Mouse (Mus musculus): Measurements from ENCODE around the gene Slx4ip. TPM values are rescaled to one million over a fixed set of nuclear protein-coding genes. Genes with fewer than 3 reads are reported as not detected.
A peak's percentile ranks its signal among the peaks of the same experiment; 100 is the strongest.

Gene Slx4ip
- polyA plus RNA-seq, 1 experiment from 2014 or later, result 13.8 TPM

DNA sequence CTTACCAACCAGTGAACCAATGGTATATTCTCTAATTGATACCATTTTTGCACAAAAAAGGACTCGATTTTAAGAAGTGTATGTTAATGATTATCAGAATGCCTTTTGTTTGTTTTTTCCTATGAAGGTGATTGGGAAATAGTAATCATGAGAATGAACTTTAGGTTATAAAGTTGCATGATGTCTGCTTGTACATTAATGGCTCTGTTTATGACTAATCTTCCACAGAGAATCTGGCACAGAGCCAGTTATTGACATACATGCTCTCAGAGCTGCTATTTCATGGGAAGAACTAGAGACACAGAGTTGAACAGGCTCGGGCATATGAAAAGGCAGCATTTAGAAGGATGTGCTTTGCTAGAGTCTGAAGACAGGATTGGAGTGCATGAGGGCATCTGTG lies 5.1 kb downstream of the Slx4ip start:
- Histone ChIP-seq H3K27ac (replicated peaks; ENCODE audit: low read depth, low read length) (no peak overlapping the region), H3K4me1 (ENCODE audit: control insufficient read depth, insufficient read depth, low read length) (peaks cover 7% of the 10 kb centered on the region), H3K9me3 (ENCODE audit: control insufficient read depth, low read length) (no peaks in the 10 kb centered on the region), H3K36me3 (ENCODE audit: control insufficient read depth, insufficient read depth, low read length) (no peaks in the 10 kb centered on the region), H3K27me3 (ENCODE audit: control insufficient read depth, insufficient read depth, low read length) (no peaks in the 10 kb centered on the region), H3K9ac (replicated peaks; ENCODE audit: low read length) (no peak overlapping the region), H3K4me3 (replicated peaks; ENCODE audit: low read depth, low read length) (no peak overlapping the region), H3K4me2 (ENCODE audit: low read length) (no peak overlapping the region)
- 85% methylated on average over 2 of the region's 2 CpGs for WGBS
- no peak for DNase-seq
- no peak for ATAC-seq (ENCODE audit: low FRiP score, low TSS enrichment)

DNA sequence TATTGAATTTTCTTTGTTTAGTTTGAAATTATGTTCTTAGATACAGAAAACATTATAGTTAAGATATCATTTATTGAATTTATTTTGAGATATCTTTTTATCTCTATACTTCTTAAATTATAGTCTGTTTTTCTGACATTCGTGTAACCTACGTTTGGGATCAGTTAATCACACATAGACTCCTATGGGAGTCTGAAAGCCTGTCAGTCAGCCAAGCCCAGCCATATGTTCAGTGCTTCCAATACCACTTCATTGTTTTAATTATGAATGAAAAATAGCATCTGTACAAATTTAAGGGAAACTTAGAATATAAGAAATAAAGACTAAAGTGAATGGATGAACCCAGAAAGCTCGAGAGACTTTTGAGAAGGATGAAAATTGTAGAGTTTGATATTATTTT lies 17.6 kb downstream of the Slx4ip start:
- Histone ChIP-seq H3K27me3 (ENCODE audit: control insufficient read depth, insufficient read depth, low read length) (no peaks in the 10 kb centered on the region), H3K9me3 (ENCODE audit: control insufficient read depth, low read length) (no peaks in the 10 kb centered on the region), H3K36me3 (ENCODE audit: control insufficient read depth, insufficient read depth, low read length) (peaks cover 5% of the 10 kb centered on the region; the same call in 1 of the 2 replicates), H3K4me1 (ENCODE audit: control insufficient read depth, insufficient read depth, low read length) (no peaks in the 10 kb centered on the region), H3K27ac (replicated peaks; ENCODE audit: low read depth, low read length) (no peak overlapping the region), H3K9ac (replicated peaks; ENCODE audit: low read length) (no peak overlapping the region), H3K4me3 (replicated peaks; ENCODE audit: low read depth, low read length) (no peak overlapping the region), H3K4me2 (ENCODE audit: low read length) (no peak overlapping the region)
- DNase-seq, result no peak
- 68% methylated on average over 3 of the region's 3 CpGs for WGBS
- ATAC-seq (ENCODE audit: low FRiP score, low TSS enrichment), result no peak

- Histone ChIP-seq H3K4me2 (ENCODE audit: low read length) (no peak overlapping the region), H3K36me3 (ENCODE audit: control insufficient read depth, insufficient read depth, low read length) (peaks cover 5% of the 10 kb centered on the region; the same call in 1 of the 2 replicates), H3K9me3 (ENCODE audit: control insufficient read depth, low read length) (no peaks in the 10 kb centered on the region), H3K9ac (replicated peaks; ENCODE audit: low read length) (no peak overlapping the region), H3K4me1 (ENCODE audit: control insufficient read depth, insufficient read depth, low read length) (no peaks in the 10 kb centered on the region), H3K27ac (replicated peaks; ENCODE audit: low read depth, low read length) (no peak overlapping the region), H3K27me3 (ENCODE audit: control insufficient read depth, insufficient read depth, low read length) (no peaks in the 10 kb centered on the region), H3K4me3 (replicated peaks; ENCODE audit: low read depth, low read length) (no peak overlapping the region)
- WGBS, result 62% methylated on average over 2 of the region's 2 CpGs
- DNase-seq, result no peak
- ATAC-seq (ENCODE audit: low FRiP score, low TSS enrichment), result no peak
Observed at GRCm38 (mm10) chr2:136909298-136909697, 18.3 kb downstream of the Slx4ip start.

GRCm38 (mm10) chr2:136911958-136912411 lies 21.0 kb downstream of the Slx4ip start:
- ATAC-seq (ENCODE audit: low FRiP score, low TSS enrichment) (no peak), DNase-seq (no peak)
- Histone ChIP-seq H3K4me1 (ENCODE audit: control insufficient read depth, insufficient read depth, low read length) (no peaks in the 10 kb centered on the region), H3K27ac (replicated peaks; ENCODE audit: low read depth, low read length) (no peak overlapping the region), H3K4me2 (ENCODE audit: low read length) (no peak overlapping the region), H3K27me3 (ENCODE audit: control insufficient read depth, insufficient read depth, low read length) (no peaks in the 10 kb centered on the region), H3K4me3 (replicated peaks; ENCODE audit: low read depth, low read length) (no peak overlapping the region), H3K9me3 (ENCODE audit: control insufficient read depth, low read length) (no peaks in the 10 kb centered on the region), H3K9ac (replicated peaks; ENCODE audit: low read length) (no peak overlapping the region), H3K36me3 (ENCODE audit: control insufficient read depth, insufficient read depth, low read length) (no peaks in the 10 kb centered on the region)
- WGBS, result 9% methylated on average over 4 of the region's 4 CpGs

DNA sequence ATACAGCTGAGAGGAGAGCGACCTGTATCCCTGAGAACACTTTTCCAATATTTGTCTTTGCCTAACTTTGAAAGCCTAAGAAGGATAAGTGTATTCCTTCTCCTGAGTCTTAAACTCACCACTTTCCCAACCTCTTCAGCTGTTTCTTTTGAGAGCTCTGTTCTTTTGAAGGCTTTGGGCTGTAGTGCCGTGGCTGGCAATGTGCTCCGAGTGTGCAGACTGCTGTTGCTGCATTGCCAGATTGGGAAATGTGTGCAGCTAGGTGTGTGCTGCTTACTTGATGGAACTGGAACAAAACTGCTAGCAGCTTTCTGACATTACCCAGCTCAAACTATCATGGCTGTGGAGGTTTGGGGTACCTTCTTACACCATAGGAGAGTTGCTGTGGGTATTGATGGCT lies 22.0 kb downstream of the Slx4ip start:
- no peak overlapping the region for H3K4me2 ChIP-seq (ENCODE audit: low read length)
- H3K9me3 ChIP-seq (ENCODE audit: control insufficient read depth, low read length), result no peaks in the 10 kb centered on the region
- no peaks in the 10 kb centered on the region for H3K27me3 ChIP-seq (ENCODE audit: control insufficient read depth, insufficient read depth, low read length)
- H3K27ac ChIP-seq (replicated peaks; ENCODE audit: low read depth, low read length), result no peak overlapping the region
- H3K9ac ChIP-seq (replicated peaks; ENCODE audit: low read length), result no peak overlapping the region
- WGBS, result 10% methylated on average over 3 of the region's 3 CpGs
- no peak for DNase-seq
- H3K4me3 ChIP-seq (replicated peaks; ENCODE audit: low read depth, low read length), result no peak overlapping the region
- H3K4me1 ChIP-seq (ENCODE audit: control insufficient read depth, insufficient read depth, low read length), result no peaks in the 10 kb centered on the region
- no peak for ATAC-seq (ENCODE audit: low FRiP score, low TSS enrichment)
- H3K36me3 ChIP-seq (ENCODE audit: control insufficient read depth, insufficient read depth, low read length), result no peaks in the 10 kb centered on the region

GRCm38 (mm10) chr2:136914334-136914902 lies 23.4 kb downstream of the Slx4ip start:
- no peak overlapping the region for H3K4me2 ChIP-seq (ENCODE audit: low read length)
- H3K4me3 ChIP-seq (replicated peaks; ENCODE audit: low read depth, low read length), result no peak overlapping the region
- ATAC-seq (ENCODE audit: low FRiP score, low TSS enrichment), result peak; percentile 41; the same call in 1 of the 2 replicates
- WGBS, result 35% methylated on average over 3 of the region's 3 CpGs
- H3K27ac ChIP-seq (replicated peaks; ENCODE audit: low read depth, low read length), result no peak overlapping the region
- H3K9me3 ChIP-seq (ENCODE audit: control insufficient read depth, low read length), result no peaks in the 10 kb centered on the region
- H3K9ac ChIP-seq (replicated peaks; ENCODE audit: low read length), result no peak overlapping the region
- no peaks in the 10 kb centered on the region for H3K4me1 ChIP-seq (ENCODE audit: control insufficient read depth, insufficient read depth, low read length)
- H3K27me3 ChIP-seq (ENCODE audit: control insufficient read depth, insufficient read depth, low read length), result no peaks in the 10 kb centered on the region
- H3K36me3 ChIP-seq (ENCODE audit: control insufficient read depth, insufficient read depth, low read length), result no peaks in the 10 kb centered on the region
- DNase-seq, result peak; percentile 81

DNA sequence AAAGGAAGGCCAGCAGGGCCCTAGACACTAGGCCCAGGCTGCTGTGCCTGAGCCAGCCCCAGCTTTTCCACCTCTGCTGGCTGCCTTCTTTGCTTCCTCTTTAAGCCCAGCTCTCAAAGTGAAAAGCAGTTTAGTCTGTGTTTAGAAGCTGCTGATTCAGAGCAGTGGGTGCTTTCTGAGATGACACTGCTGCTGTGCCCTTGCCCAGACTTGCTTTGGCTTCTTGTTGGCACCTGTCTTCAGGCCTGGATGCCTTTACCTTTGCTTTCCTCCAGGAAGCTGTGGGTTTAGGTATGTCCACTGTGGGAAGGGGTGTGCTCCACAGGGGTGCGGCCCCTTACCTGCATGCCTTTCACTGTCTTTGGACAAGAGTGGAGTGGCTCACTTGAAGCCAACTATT lies 28.4 kb downstream of the Slx4ip start:
- H3K27me3 ChIP-seq (ENCODE audit: control insufficient read depth, insufficient read depth, low read length), result no peaks in the 10 kb centered on the region
- DNase-seq (no peak), ATAC-seq (ENCODE audit: low FRiP score, low TSS enrichment) (no peak)
- no peak overlapping the region for H3K9ac ChIP-seq (replicated peaks; ENCODE audit: low read length)
- no peak overlapping the region for H3K27ac ChIP-seq (replicated peaks; ENCODE audit: low read depth, low read length)
- no peak overlapping the region for H3K4me2 ChIP-seq (ENCODE audit: low read length)
- no peaks in the 10 kb centered on the region for H3K9me3 ChIP-seq (ENCODE audit: control insufficient read depth, low read length)
- no peak overlapping the region for H3K4me3 ChIP-seq (replicated peaks; ENCODE audit: low read depth, low read length)
- 96% methylated on average over 1 of the region's 1 CpGs for WGBS
- H3K36me3 ChIP-seq (ENCODE audit: control insufficient read depth, insufficient read depth, low read length), result no peaks in the 10 kb centered on the region
- no peaks in the 10 kb centered on the region for H3K4me1 ChIP-seq (ENCODE audit: control insufficient read depth, insufficient read depth, low read length)

- no peaks in the 10 kb centered on the region for H3K9me3 ChIP-seq (ENCODE audit: control insufficient read depth, low read length)
- H3K4me1 ChIP-seq (ENCODE audit: control insufficient read depth, insufficient read depth, low read length), result no peaks in the 10 kb centered on the region
- H3K27me3 ChIP-seq (ENCODE audit: control insufficient read depth, insufficient read depth, low read length), result no peaks in the 10 kb centered on the region
- WGBS, result 91% methylated on average over 3 of the region's 3 CpGs
- H3K4me2 ChIP-seq (ENCODE audit: low read length), result no peak overlapping the region
- H3K36me3 ChIP-seq (ENCODE audit: control insufficient read depth, insufficient read depth, low read length), result no peaks in the 10 kb centered on the region
- DNase-seq (no peak), ATAC-seq (ENCODE audit: low FRiP score, low TSS enrichment) (no peak)
- no peak overlapping the region for H3K4me3 ChIP-seq (replicated peaks; ENCODE audit: low read depth, low read length)
- no peak overlapping the region for H3K9ac ChIP-seq (replicated peaks; ENCODE audit: low read length)
- no peak overlapping the region for H3K27ac ChIP-seq (replicated peaks; ENCODE audit: low read depth, low read length)
Observed at GRCm38 (mm10) chr2:136920257-136920993, 29.4 kb downstream of the Slx4ip start.

GRCm38 (mm10) chr2:136921003-136921408 lies 30.0 kb downstream of the Slx4ip start:
- Histone ChIP-seq H3K9ac (replicated peaks; ENCODE audit: low read length) (no peak overlapping the region), H3K27me3 (ENCODE audit: control insufficient read depth, insufficient read depth, low read length) (no peaks in the 10 kb centered on the region), H3K4me2 (ENCODE audit: low read length) (no peak overlapping the region), H3K4me1 (ENCODE audit: control insufficient read depth, insufficient read depth, low read length) (no peaks in the 10 kb centered on the region), H3K4me3 (replicated peaks; ENCODE audit: low read depth, low read length) (no peak overlapping the region), H3K27ac (replicated peaks; ENCODE audit: low read depth, low read length) (no peak overlapping the region), H3K9me3 (ENCODE audit: control insufficient read depth, low read length) (no peaks in the 10 kb centered on the region), H3K36me3 (ENCODE audit: control insufficient read depth, insufficient read depth, low read length) (no peaks in the 10 kb centered on the region)
- WGBS, result 71% methylated on average over 4 of the region's 4 CpGs
- DNase-seq, result no peak
- no peak for ATAC-seq (ENCODE audit: low FRiP score, low TSS enrichment)
